Mouse (Mus musculus) megakaryocyte, embryonic 14.5 days (primary cell): ENCODE data around the gene Rag1. TPM values are rescaled to one million over a fixed set of nuclear protein-coding genes. Genes with fewer than 3 reads are reported as not detected.

Source experiments
- H3K27me3 ChIP-seq: replicated peaks from 2 replicates; pipeline ENCODE3; 2012; ENCODE audit warnings: inconsistent platforms
- H3K36me3 ChIP-seq: replicated peaks from 2 replicates; pipeline ENCODE3; 2012; ENCODE audit warnings: low read length, inconsistent platforms, mixed read lengths
- H3K4me1 ChIP-seq: 2 replicates; pipeline ENCODE4 v1.6.1; 2012; ENCODE audit warnings: inconsistent platforms
- H3K4me3 ChIP-seq: replicated peaks from 2 replicates; pipeline ENCODE3; 2012; ENCODE audit warnings: moderate library complexity, mild to moderate bottlenecking, inconsistent platforms
- H3K9me3 ChIP-seq: 2 replicates; pipeline ENCODE4 v1.6.1; 2012; ENCODE audit warnings: inconsistent platforms
- FLI1 ChIP-seq: IDR thresholded peaks from 2 replicates; pipeline ENCODE4 v1.6.1; 2012; ENCODE audit warnings: low read length, inconsistent platforms, mixed read lengths
- GATA1 ChIP-seq: IDR thresholded peaks from 3 replicates; pipeline ENCODE4 v1.6.1; 2012; ENCODE audit warnings: mixed read lengths, low read length, inconsistent platforms, borderline replicate concordance
- polyA plus RNA-seq: library from polyadenylated mRNA; stranded (reverse); fragments of >175 nt; gene quantifications from 2 replicates; pipeline ENCODE4 v1.2.3, GENCODE M21; 2012; ENCODE audit warnings: low replicate concordance; ENCODE audit not compliant: insufficient read depth

Rag1 gene
- polyA plus RNA-seq, 1 experiment = not detected

GRCm38 (mm10) chr2:101592023-101592841 is 57.1 kb downstream of the Rag1 start:
- no peak overlapping the region for H3K4me3 ChIP-seq
- H3K36me3 ChIP-seq = no peaks in the 10 kb centered on the region
- TF ChIP-seq GATA1 (no peak), FLI1 (no peak)
- no peaks in the 10 kb centered on the region for H3K27me3 ChIP-seq
- H3K9me3 ChIP-seq = 0 out of 2 replicates have a peak, but pooled peaks cover 3% of the 10 kb centered on the region
- H3K4me1 ChIP-seq = no peaks in the 10 kb centered on the region

DNA sequence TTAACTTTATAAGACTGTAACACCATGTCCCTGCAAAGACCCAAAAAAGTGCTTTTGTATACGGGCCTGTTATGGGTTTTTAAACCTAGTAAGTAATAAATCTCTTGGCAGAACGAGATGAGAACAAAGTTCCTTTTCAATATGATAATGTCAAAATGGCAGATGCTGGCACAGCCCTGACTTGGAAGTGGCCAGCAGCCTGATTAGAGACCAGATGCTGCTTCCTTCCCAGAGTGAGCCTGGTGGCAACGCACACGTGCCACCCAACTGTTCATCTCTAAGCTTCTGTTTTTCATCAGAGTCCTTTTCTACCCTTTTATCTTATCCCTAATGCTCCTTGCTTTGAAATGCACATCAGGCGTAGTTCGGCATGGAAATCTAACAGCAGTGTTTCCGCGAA is 57.9 kb downstream of the Rag1 start:
- Histone ChIP-seq H3K4me3 (no peak overlapping the region), H3K27me3 (no peaks in the 10 kb centered on the region), H3K36me3 (no peaks in the 10 kb centered on the region), H3K4me1 (no peaks in the 10 kb centered on the region), H3K9me3 (0 out of 2 replicates have a peak, but pooled peaks cover 3% of the 10 kb centered on the region)
- TF ChIP-seq GATA1 (no peak), FLI1 (no peak)

Other genes with a start within 250 kb of the Rag1 start
- gene Rag2, start 24.8 kb downstream of the Rag1 start, polyA plus RNA-seq = 0.02 and 0.92 TPM in 2 replicates
- gene B230118H07Rik, start within 50 bp of the Rag1 start, polyA plus RNA-seq = 3.8 TPM in 1 of 2 replicates, not detected in the other
- 0.35 and 0.78 TPM in 2 replicates for gene Traf6, start 28.9 kb upstream of the Rag1 start, polyA plus RNA-seq
- 44.1 and 158 TPM in 2 replicates for gene Prr5l, start 233.5 kb upstream of the Rag1 start, polyA plus RNA-seq
- 49.6 and 63.0 TPM in 2 replicates for gene Commd9, start 236.7 kb upstream of the Rag1 start, polyA plus RNA-seq